Mouse (Mus musculus) bone marrow, adult 2 months (tissue): ENCODE measurements around the gene Sp7.

Source experiments
- CTCF ChIP-seq: fragments of 200-500 bp; IDR thresholded peaks from 2 replicates; pipeline ENCODE4 v1.5.1; 2011; ENCODE audit warnings: low read length, control low read depth; ENCODE audit not compliant: control insufficient read depth, insufficient read depth
- POLR2A ChIP-seq: fragments of 200-500 bp; IDR thresholded peaks from 2 replicates; pipeline ENCODE4 v1.6.1; 2011; ENCODE audit warnings: low read depth, mild to moderate bottlenecking, control low read depth, low read length, borderline replicate concordance; ENCODE audit not compliant: control insufficient read depth

DNA sequence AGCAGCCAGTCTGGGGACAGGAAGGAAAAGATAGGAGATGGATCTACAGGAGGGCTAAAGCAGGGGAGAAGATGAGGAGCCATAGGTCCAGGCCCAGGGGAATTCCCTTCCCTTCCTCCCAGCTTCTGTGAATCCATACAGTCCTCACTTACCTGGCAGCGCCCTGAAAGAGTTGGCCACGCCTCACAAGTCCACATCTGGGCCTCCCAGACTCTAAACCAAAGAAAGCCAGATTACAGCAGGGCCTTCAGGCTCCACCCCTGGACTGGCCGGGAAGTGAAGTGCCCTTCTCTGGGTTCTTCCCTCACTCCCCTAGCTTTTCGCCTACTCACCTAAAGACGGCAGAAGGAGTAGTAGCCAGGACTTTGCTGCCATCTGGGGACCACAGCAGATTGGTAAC is 27.4 kb downstream of the Sp7 start:
- TF ChIP-seq CTCF (no peak), POLR2A (no peak)
